Mouse (Mus musculus): ENCODE data around the gene Ogfod2. TPM values are rescaled to one million over a fixed set of nuclear protein-coding genes. Genes with fewer than 3 reads are reported as not detected.

The Ogfod2 gene
- total RNA-seq, 4 experiments from 2014 or later: 34.9 to 41.6 (median 38.9) TPM

DNA sequence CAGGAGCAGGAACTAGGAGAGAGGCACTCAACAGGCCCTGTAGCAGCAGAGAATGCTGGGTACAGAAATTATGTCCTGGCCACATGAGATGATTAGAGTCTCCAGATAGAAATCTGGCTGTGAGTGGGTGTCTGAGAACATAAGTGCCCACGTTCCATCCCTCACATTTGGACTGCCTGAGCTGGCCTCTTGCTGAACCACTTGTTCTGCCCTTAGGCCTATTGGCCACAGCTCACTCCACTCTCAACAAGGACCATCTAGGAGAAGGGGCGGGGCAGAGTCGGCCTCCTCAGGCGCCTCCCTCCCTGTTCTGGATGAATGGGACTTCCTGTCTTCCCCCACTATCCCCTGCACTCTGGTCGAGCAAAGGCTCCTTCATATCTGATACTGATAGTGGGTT is 36.9 kb downstream of the Ogfod2 start:
- DNase-seq (ENCODE audit: low spot score in 2 of 2): no peak

DNA sequence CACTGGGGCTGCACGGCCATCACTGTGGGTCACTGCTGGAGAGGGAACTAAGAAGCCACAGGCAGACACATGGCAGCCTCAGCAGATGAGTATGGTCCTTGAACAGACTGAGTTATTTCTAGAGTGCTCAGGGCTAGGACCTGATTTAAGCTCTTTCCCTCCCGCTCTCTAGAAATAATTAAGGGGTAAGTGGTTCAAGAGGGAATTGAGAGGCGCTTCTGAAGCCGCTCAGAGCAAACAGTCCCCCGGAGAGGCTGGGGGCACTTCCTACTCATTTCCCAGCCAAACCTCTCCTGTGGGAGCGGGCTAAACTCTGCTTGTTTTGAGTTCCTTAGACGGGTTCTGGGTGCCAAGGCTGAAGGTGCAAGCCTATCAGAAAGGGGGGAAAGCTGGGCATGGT is 38.8 kb downstream of the Ogfod2 start:
- no peak for DNase-seq (ENCODE audit: low spot score in 2 of 2)

DNA sequence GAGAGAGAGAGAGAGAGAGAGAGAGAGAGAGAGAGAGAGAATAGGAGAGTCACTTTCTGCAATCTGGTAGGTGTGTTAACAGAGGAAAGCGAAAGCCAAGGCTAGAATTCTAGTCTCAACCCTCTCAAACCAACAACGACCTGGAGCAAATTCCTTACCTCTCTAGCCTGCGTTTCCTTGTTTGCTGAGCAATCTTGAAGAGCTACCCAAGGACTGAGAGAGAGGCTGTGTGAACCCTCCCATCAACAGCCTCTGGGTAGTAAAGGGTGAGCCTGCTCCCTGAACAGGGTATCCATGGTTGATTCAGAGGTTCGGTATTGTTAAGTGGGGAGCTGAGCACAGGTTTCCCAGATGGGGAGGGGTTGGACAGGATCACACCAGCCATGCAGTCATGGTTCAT is 40.6 kb downstream of the Ogfod2 start:
- DNase-seq (ENCODE audit: low spot score in 2 of 2): no peak

DNA sequence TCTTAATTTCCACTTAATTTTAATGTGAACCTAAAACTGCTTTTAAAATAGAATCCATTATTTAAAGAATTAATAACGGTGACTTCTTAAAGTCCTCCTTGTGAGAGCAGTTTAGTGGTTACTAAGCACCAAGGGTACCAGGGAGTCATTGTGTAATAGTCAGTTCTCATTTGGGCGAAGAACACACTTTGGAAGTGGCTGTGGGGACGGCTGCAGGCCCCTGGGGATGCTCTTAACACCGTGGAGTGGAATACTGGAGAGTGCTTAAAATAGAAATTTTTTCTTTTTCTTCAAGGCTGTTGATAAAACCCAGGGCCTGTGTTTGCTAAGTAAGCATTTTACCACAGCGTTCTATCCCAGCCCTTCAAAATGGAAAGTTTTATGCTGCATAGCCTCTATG is 43.8 kb downstream of the Ogfod2 start:
- DNase-seq (ENCODE audit: low spot score in 2 of 2): no peak

DNA sequence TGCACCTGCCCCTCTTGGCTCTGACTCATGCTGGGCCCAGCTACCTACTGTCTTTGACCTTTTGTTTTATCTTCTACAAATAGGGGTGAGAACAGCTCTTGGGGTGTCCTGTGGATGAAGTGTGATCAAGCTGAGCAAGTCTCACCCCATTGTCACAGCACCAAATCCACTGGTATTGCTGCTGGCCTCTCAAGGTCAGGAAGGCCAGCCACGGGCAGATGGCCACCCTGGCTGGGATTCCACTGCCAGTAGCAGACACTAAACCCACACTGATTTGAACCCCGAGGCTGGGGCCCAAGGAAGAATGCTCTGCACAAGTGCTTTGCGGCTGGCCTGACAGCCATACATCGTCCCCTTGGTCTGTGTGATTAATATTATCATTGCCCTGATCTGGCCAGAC is 46.2 kb downstream of the Ogfod2 start:
- DNase-seq (ENCODE audit: low spot score in 2 of 2): no peak

DNA sequence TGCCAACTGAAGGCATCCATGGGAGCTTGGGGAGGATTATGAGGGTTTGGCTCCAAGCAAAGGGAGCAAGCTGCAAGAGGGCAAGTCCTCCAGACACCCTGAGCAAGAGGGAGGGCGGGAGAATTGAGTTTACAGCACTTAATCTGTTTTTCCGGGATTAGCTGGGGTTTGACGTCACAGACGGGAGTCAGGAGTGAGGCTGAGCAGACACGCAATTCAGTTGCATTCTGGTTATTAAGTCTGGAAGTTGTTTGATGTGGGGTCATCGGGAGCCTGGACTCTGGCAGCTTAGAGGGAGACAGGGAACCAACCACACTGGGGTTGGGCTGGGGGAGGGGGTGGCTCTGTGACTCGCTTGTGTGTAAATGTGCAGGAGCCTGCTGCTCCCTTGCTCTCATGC is 47.4 kb downstream of the Ogfod2 start:
- DNase-seq (ENCODE audit: low spot score in 2 of 2): no peak

DNA sequence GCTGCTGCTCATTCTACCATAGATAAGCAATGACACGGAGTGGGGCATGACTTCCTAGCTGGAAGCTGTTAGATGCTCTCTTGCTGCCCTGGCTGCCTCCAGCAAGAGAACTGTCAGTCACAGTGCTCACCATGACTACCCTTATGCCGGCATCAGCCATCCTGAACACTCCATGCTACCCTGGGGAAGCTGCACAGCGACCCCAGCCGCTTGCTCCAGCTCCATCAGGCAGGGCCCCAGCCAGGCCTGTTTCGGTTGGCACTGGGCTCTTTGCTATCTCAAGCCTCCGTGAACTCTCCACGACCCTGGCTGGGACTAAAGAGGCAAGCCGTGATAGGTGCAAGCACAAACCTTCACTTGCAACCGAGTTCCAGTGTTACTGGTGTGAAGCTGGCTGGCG is 49.7 kb downstream of the Ogfod2 start:
- no peak for DNase-seq (ENCODE audit: low spot score in 2 of 2)

DNA sequence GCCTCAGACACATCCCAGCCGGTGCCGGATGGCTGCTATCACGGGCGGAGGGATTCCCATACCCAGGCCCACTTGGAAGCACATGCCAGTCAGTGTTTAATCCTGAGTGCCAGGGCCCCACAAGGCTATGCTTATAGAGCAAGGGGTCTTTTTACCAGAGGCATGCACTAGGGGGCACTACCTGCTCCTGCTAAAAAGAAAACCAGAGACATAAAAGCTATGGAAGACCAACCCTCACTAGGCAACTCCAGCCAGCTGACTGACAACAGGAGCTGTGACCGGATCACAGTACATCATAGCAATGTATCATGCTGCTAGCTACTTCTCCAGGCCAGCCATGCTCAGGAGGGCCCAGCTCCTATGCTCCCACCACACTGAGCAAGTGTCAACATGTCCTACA is 50.5 kb downstream of the Ogfod2 start:
- peak in 1 of 2 experiments; percentile 69 for DNase-seq (ENCODE audit: low spot score in 2 of 2)

DNA sequence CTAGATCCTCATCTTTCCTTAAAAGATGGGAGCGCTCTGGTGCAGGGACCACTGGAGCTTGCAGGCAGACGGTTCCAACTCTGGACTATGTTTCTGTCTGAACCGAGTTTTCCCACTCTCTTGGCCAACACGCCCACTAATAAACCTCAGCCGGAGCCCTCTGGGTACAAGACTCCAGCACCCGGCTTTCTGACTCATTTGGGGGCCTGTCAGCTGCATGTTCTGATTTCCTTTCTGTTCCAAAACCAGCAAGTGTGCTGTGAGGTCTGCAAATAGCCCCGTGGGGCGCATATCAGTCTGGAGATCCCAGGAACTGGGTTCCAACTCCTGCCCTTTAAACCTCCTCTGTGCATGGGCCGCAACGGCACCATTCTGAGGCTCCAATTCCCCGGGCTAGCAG is 51.3 kb downstream of the Ogfod2 start:
- no peak for DNase-seq (ENCODE audit: low spot score in 2 of 2)

Other genes starting within 250 kb of the Ogfod2 start
- gene Hcar2, start 246.8 kb upstream of the Ogfod2 start, total RNA-seq (2022): 1 to 10 TPM in 2 of 4 experiments, under 1 TPM in 1, not detected in 1; 0.33 to 5.8 (median 5.2) TPM
- gene Hcar1, start 232.3 kb upstream of the Ogfod2 start, total RNA-seq (2022): 1 to 10 TPM; 1.0 to 1.6 (median 1.2) TPM
- 10 to 100 TPM; 59.4 to 66.0 (median 60.5) TPM for gene Denr, start 205.1 kb upstream of the Ogfod2 start, total RNA-seq (2022)
- 1 to 10 TPM in 3 of 4 experiments, under 1 TPM in 1; 0.87 to 2.4 (median 1.9) TPM for gene Gm43518, start 184.9 kb upstream of the Ogfod2 start, total RNA-seq (2022)
- 1 to 10 TPM; 2.1 to 7.2 (median 5.2) TPM for gene Ccdc62, start 181.6 kb upstream of the Ogfod2 start, total RNA-seq (2022)
- 10 to 100 TPM; 33.5 to 47.0 (median 44.6) TPM for gene Hip1r, start 138.7 kb upstream of the Ogfod2 start, total RNA-seq (2022)
- gene Vps37b, start 80.0 kb upstream of the Ogfod2 start, total RNA-seq (2022): 10 to 100 TPM; 35.9 to 39.4 (median 36.6) TPM
- gene Abcb9, start 16.5 kb upstream of the Ogfod2 start, total RNA-seq (2022): 10 to 100 TPM; 29.4 to 33.0 (median 30.4) TPM
- gene Arl6ip4, start 3.8 kb downstream of the Ogfod2 start, total RNA-seq (2022): 10 to 100 TPM; 46.3 to 64.6 (median 50.4) TPM
- gene Pitpnm2, start 137.5 kb downstream of the Ogfod2 start, total RNA-seq (2022): 100 to 1,000 TPM; 260 to 337 (median 315) TPM
- 10 to 100 TPM; 17.5 to 26.2 (median 24.9) TPM for gene Mphosph9, start 215.7 kb downstream of the Ogfod2 start, total RNA-seq (2022)
- 10 to 100 TPM; 12.3 to 17.1 (median 14.6) TPM for gene 2810006K23Rik, start 215.8 kb downstream of the Ogfod2 start, total RNA-seq (2022)

Data from layer of hippocampus, adult 8-10 months (tissue).